Mouse (Mus musculus): ENCODE results near the gene Cirbp.

The Cirbp gene

DNA sequence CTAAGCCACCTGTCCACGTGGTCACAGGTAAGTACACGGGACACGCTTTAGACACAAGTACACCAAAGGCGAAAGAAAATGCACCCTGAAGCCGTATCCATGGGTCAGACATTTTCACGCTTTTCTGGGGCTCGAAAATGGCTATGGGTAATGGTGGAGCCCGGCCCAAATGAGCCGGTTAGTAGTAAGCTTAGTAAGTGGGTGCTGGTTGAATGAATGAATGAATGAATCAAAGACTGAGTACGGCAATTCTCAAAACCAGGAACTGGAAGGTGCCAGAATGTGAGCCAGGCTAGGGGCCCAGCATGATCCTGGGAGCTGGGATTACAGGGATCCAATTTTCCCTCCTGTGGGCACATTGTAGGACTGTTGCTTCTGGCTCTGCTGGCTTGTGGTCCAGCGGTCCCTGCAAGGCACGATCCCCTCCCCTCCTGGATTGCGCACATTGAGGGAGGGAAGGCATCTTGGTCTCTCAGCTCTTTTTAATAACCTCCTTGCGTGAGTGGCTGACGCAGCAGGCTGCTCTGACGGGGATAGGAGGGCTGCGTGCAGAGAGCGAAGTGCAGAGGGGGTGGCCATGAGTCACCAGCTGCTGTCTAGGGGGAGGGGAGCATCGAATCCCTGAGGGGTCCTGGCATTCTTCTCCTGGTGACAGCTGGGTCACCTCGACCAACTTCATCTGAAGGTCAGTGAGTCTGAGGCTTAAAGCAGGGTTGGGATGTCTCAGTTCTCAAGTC, at the start of gene Cirbp:
TSS of gene Cirbp (plus strand) at position 594 of the 737 bp plus-strand sequence.
- DNase-seq (ENCODE audit: extremely low read depth, low read depth, low spot score): no peak

DNA sequence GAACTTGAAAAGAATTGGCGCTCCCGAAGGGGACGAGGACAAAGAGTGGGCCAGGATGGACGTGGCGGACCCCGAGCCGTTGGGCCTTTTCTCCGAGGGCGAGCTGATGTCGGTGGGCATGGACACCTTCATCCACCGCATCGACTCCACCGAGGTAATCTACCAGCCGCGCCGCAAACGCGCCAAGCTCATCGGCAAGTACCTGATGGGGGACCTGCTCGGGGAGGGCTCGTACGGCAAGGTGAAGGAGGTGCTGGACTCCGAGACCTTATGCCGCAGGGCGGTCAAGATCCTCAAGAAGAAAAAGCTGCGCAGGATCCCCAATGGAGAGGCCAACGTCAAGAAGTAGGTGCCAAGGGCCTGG, 49.2 kb upstream of the Cirbp start:
- DNase-seq (ENCODE audit: extremely low read depth, low read depth, low spot score): no peak

DNA sequence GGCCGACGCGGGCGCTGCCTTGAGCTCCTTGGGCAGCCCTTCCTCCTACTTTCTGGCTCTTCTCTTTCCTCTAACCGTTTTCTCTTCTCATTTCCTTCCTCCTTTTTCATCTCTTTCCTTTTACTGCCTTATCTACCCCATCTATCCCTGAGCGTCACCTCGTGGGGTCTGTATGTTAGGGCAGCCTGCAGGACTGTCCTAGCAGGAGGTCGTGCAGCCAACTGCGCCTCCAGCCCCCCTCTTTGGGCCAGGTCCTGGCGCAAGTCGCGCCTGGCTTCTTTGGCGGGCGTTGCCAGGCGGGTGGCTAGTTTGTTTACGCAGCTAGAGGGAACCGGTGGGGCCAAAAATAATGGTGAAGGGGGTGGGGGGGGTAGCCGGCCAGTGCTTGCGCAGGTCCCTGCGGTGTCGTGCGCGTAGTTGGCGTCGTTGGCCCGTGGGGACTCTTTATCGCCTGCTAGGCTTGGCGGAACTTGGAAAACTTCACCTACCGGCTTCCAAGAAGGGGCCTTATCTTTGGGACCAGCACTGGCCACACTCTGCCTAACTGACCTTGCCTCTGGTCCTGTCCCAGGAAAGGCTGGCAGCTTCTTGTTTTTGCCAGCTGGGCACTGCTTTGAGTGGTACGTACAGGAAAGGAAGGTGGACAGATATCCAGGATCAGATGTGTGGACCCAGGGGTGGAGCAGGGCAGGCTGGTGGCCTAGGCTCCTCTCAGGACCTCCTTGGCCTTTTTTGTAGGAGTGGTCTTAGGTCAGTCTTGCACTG, 48.7 kb upstream of the Cirbp start:
- DNase-seq (ENCODE audit: extremely low read depth, low read depth, low spot score): no peak

DNA sequence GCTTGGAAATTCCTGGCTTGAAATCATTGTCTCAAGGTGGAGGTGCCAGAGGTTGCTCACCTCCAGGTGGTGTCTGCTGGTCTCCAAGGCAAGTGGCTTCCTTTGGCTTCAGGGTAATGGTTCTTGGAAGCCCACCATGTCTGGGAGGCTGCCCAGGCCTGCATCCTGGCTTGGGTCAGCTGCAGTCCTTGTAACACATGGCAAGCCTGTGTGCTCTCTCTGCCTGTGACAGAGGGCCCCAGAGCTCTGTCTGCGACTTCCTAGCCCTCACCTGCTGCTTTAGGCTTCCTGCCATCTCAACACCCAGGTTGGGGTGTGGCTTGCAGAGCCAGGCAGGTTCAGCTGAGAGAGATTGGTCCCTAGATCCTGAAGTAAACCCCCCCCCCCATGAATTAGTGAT, 48.0 kb upstream of the Cirbp start:
- DNase-seq (ENCODE audit: extremely low read depth, low read depth, low spot score): no peak

DNA sequence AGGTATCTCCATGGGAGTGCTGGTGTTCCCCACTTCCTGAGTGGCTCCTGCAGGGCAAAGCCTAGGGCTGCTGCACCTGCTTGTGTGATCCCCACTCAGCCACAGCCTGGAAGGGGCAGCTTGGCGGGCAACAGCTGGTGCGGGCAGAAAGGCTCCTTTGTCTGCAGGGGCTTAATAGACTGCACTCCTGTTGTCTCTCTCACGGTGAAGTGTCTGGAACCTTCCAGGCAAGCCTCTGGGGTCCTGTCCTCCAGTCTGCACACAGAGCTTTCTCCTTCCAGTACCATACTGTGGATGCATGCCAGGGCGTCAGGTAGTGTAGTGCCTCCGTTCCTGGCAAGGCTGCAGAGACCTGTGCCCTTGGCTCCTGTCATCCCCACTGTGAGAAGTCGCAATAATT, 47.2 kb upstream of the Cirbp start:
- no peak for DNase-seq (ENCODE audit: extremely low read depth, low read depth, low spot score)

DNA sequence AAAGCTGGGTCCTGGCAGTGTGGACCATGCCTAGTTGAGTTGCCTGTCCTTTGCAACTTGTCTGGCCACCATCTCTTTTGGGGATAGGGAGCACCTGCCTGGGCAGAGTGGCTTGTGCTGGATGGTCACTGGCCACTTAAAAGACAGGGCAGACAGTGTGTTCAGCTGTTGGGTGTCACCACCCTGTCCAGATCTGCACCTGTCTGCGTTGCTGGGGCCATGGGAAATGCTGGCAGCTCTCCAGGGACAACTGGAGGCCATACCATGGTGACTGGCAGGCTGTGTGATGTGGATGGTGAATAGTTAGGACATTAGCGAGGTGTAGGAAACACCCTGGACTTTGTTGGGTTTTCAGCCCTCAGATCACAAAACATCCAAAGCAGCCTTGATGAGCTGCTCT, 45.6 kb upstream of the Cirbp start:
- DNase-seq (ENCODE audit: extremely low read depth, low read depth, low spot score): no peak

DNA sequence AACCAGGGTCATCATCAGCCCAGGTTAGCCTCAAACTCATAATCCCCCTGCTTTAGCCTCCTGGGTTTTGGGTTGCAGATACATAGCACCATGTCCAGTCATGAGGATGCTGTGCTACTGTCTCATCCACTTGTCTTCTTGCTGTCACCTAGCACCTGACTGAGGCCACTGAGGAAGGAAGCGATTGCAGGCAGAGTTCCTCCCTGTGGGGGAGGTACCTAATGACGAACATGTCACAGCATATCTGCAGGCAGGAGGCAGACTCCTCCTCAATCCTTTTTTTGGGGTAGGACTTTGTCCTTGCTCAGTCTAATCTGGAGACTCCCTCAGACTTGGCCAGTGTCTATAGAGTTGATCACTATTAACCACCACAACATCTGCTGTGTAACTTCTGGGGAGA, 44.1 kb upstream of the Cirbp start:
- no peak for DNase-seq (ENCODE audit: extremely low read depth, low read depth, low spot score)

DNA sequence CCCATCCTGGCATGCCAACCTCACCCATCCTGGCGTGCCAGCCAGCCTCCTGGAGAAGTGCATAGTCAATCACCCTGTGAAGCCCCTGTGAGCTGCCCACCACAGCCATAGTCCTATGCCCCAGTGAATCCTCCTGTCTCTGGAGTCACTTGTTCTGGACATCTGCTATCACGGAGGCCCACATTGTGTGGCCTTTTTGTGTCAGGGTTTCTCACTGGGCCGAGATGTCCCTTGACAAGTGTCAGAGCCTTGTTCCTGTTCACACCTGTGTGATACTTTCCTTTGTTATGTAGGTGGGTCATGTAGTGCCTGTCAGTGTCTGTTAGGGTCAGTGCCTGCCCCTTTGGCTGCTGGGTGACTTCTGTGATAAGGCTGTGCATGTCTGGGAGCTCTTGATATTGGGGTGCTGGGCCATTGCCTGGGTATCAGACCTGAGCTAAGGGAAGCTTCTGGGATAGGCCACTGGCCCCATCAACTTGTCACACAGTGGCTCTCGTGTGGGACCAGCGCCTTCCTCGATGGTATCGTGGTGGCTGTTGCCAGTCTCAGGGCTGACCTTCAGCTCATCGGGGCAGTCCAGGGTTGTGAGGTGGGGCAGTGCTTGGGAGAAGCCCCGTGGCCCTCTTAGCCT, 41.7 kb upstream of the Cirbp start:
- DNase-seq (ENCODE audit: extremely low read depth, low read depth, low spot score): no peak

DNA sequence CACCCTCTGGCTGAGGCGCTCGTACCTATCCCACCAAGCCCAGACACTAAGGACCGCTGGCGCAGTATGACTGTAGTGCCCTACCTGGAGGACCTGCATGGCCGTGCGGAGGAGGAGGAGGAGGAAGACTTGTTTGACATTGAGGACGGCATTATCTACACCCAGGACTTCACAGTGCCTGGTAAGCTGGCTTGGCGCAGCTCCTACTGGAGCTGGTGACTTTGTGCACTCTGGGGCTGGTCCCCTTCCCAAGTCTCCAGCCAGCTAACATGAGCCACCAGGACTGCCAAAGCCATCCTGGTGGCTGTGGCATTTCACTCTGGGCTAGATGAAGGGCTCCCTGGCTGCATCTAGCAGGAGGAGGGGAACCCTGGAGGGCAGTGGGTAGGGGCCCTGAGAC, 37.9 kb upstream of the Cirbp start:
- DNase-seq (ENCODE audit: extremely low read depth, low read depth, low spot score): no peak

DNA sequence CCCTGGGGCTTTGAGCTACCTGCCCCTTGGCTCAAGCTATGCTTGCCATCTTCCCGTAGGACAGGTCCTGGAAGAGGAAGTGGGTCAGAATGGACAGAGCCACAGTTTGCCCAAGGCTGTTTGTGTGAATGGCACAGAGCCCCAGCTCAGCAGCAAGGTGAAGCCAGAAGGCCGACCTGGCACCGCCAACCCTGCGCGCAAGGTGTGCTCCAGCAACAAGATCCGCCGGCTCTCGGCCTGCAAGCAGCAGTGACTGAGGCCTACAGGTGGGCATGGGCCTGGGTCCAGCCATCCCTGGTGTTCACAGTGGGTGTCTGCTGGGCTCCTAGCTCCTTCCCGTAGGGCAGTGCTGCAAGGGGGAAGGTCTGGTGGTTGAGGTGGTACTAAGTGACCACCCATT, 35.9 kb upstream of the Cirbp start:
- DNase-seq (ENCODE audit: extremely low read depth, low read depth, low spot score): no peak

DNA sequence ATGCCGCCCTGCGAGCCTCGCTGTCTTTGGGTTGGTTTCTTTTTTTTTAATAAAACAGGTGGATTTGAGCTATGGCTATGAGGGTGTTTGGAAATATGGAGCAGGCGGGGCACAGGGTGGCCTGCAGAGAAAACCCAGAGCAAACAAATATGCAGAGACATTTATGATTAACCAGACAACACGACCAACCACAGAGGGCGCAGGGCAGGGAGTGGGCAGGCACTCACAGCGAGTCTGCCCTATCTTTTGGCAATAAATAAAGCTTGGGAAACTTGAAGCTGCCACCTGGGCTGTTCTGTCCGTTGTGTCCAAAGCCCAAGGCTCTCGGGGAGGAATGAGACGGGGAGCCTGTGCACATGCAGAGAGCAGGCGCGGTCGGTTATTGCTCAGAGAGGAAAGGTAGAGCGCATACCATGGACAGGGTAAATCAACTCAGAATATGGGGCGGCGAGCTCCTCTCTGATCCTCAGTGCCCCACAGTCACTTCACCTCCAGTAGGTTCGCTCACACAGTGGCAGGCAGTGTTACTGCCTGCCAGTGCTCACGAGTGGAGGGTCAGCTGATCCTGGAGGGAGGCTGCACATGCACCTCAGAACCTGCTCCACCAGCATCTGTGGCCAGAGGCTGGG, 35.3 kb upstream of the Cirbp start:
- no peak for DNase-seq (ENCODE audit: extremely low read depth, low read depth, low spot score)

DNA sequence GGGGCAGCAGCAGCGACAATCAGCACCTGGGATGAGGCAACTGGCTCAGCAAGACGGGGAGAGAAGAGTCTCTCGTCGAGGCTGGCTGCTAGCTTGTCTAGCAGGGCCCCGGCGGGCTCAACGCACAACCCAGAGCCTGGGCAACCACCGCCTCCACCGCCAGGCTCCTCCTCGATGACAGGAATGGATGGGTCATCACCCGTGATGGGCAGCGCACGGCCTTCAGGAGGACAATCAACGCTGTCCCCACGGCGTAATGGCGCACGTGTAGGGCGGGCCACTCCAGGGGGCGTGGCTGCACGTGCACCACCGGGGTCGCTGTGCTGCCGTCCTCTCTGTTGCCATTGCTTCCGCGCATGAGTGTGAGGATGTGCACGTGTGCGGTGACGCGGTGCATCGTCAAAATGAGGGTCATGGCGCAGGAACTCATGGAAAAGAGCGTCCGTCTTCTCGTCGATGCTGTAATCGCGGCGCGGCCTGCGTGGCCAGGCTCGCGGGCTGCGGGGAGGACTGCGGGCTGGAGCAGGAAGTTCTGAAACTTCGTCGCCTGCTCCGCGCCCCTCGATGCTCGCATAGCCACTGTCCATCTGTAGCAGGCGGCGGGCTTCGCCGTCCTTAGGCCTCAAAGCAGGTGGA, 34.4 kb upstream of the Cirbp start:
- DNase-seq (ENCODE audit: extremely low read depth, low read depth, low spot score): no peak

DNA sequence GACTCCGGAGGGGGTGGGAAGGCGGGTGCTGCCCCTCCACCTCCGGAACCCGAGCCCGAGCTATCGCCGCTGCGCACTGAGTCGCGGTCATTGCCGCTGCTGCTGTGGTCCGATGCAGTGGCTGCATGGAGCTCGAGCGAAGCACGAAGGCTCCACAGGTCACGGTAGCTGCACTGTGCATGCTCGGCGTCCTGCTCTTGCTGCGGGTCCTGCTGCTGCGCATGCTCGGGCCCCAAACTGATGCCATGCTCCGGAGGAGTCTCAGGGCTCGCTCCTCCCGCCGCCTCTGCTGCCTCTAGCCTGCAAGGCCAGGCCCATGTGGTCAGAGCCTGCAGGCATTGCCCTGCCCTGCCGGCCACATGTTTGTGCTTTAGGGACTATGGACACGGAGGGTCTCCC, 33.8 kb upstream of the Cirbp start:
- DNase-seq (ENCODE audit: extremely low read depth, low read depth, low spot score): no peak

DNA sequence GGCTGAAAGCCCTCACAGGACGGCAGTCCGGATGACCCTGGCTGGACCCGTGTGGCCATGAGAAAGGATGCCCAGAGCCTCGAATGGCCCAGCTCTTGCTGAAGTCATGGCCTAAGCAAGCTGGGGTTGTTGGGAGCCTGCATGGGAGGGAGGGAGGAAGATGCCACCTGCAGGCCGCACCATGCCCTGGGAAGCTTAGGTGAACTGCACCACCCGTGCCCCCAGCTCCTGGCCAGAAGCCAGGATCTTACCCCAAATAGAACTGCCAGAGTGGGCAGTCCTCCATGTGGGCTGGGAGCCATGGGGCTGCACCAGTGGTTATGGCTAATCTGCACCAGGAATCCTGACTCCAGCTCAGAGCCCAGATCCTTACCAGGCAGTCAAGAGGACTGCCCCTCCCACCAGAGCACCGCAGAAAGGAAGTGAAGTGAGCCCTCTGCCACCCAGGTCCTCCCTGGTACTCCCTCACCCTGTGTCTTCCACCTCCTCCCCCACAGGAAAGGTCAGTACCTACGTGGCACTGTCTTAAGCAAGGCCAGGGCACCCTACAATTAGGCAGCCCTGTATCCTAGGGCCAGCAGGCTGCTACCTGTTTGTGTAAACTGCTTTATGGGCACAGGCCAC, 32.4 kb upstream of the Cirbp start:
- no peak for DNase-seq (ENCODE audit: extremely low read depth, low read depth, low spot score)

DNA sequence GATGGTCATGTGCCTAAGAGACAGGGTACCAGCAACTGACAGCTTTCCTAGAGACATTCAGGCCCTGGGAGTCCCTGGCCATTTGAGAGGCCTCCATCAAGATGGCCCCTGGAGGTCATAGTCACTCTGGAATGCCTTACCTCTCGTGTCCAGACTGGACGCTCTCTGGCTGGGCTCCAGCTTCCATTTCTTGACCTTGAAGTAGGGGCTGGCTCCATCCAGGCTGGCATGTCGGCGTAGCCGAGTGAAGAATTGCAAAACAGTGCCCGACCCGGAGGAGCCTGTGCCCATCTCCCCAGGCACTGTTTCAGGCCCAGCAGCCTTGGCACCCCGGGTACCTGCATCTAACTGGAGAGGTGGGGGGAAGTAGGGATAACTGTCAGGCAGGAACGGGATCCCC, 31.4 kb upstream of the Cirbp start:
- no peak for DNase-seq (ENCODE audit: extremely low read depth, low read depth, low spot score)

DNA sequence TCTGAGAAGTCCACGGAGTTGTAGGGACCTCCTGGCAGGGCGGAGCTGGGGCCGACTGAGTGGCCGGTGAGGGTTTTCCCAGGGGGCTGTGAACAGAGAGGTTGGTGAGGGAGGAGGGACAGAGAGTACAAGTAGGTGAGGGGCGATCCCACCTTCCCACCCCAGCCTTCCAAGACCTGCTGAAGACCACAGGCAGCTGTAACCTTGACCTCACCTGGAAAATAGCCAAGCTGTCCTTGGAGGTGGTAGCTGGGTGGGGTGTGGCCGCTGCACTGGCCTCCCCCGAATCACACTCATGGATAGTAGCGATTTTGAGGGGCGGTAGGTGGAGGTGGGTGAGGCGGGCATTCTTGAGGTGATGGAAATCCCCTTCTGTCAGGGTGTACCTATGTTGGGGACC, 30.6 kb upstream of the Cirbp start:
- DNase-seq (ENCODE audit: extremely low read depth, low read depth, low spot score): no peak

DNA sequence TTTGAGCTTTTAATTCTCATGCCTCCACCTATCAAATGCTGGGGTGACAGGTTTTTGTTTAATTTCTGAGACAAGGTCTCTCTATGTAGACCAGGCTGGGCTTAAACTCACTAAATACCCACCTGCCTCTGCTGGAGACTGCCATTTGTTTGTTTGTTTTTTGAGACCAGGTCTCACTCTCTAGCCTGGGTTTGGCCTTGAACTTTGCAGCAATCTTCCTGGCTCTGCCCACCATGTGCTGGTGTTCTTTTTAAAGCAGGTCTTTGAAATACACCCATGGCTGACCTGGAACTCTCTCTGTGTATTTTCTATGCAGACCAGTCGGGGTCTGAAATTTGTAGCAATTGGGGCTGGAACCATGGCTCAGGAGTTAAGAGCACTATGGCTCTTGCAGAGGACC, 30.1 kb upstream of the Cirbp start:
- DNase-seq (ENCODE audit: extremely low read depth, low read depth, low spot score): no peak

DNA sequence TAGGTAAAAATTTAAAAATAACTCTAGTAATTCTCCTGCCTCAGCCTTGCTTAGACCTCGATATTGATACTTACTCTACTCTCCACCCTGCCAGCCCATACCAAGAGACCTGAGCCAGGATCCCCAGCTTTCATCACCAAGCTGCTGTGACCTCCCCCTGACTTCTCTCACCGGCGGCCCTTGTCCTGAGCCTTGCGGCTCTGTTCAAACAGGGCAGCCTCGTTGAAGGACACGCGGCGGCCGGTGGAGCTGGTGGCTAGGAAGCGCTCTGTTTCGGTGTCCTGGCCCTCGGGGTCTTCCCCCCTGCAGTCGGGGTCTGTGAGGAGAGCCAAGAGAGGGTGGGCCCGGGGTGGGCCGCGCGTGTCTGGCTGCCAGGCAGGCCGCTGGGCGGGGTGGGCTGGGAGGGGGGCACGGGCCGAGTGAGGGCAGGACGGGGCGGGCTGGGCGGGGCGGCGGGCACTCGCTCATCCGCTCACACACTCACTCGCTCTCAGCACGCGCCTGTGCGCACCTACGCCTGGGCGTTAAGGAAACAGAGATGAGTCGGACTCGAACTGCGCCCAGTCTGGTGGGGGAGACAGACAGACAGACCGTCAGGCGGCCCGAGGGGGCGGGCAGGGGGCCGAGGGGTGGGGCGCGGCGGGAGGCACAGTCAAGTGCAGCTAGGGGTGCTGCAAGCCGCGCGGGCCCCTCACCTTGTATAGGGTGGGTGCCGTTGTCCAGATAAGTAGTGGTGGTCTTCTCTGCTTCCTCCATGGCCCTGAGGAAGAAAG, 29.4 kb upstream of the Cirbp start:
- DNase-seq (ENCODE audit: extremely low read depth, low read depth, low spot score): no peak

DNA sequence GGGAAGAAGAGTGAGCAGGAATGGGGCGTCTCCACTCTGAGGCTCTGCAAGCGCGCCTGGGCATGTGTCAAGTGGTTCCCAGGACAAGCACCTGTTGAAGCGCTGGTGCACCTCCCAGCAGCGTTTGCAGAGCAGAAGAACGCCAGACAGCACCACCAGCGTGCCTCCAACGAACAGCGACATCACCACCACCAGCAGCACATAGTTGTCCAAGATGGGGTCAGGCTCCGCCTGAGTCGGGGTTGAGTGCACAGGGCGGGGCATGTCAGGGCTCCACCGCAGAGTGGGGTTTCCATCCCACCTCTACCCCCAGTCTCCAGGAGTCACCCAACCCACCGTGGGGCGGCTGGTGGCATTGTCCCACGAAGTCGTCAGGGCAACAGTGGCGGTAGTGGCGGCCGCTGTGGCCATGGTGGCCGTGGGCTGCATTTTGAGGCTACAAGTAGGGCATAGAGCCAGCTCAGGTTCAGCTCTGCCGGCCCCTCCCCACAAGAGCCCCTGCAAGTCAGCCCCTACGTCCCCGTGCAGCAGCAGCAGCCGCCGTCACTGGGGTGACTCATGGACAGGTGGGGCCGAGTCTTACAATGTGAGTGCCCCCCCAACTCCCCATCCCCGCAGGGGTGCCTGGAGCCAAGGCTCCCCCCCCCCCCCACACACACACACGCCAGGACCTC, 28.7 kb upstream of the Cirbp start:
- no peak for DNase-seq (ENCODE audit: extremely low read depth, low read depth, low spot score)

All from fat pad, adult 2 months (tissue).